Mouse (Mus musculus): Measurements from ENCODE around the gene Bsn.
A peak's percentile ranks its signal among the peaks of the same experiment; 100 is the strongest.

Gene Bsn

GRCm38 (mm10) chr9:108055661-108056237 is 134.4 kb downstream of the Bsn start:
- DNase-seq (ENCODE audit: low spot score in 2 of 2) = no peak

DNA sequence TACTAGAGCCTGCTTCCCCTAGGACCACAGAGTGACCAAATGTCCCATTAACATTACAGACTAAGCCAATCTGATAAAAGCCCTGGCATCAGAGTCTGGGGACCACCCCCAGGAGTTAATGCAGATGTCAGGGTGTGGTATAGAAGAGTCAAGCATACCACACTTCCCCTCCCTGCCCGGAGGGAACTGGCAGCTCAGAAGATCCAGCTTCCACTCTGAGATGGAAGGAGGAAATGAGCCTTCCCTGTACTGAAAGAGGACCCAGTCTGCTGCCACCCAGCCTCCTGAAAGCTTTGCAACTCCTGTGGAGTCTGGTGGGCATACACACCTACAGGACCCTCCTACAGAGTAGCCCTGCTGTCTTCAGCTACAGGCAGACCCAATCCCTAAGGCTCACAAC is 135.1 kb downstream of the Bsn start:
- DNase-seq (ENCODE audit: low spot score in 2 of 2) = no peak

DNA sequence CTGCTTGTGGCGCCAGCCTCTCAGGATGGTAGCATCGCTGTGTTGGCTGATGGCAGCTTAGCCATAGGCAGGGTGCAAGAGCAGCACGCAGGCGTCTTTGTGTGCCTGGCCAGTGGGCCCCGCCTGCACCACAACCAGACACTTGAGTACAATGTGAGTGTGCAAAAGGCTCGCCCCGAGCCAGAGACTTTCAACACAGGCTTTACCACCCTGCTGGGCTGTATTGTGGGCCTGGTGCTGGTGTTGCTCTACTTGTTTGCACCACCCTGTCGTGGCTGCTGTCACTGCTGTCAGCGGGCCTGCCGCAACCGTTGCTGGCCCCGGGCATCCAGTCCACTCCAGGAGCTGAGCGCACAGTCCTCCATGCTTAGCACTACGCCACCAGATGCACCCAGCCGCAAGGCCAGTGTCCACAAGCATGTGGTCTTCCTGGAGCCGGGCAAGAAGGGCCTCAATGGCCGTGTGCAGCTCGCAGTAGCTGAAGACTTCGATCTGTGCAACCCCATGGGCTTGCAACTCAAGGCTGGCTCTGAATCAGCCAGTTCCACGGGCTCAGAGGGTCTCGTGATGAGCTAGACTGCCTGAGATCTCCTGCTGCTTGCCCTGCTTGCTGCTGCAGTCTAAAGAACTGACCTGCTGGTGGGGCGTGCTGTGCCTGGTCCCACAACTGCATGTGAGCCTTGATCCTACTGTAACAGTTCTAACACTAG is 135.7 kb downstream of the Bsn start:
- no peak for DNase-seq (ENCODE audit: low spot score in 2 of 2)

GRCm38 (mm10) chr9:108053665-108054225 is 136.4 kb downstream of the Bsn start:
- DNase-seq (ENCODE audit: low spot score in 2 of 2) = peak in 1 of 2 experiments; percentile 3

- DNase-seq (ENCODE audit: low spot score in 2 of 2) = peak; percentile 93 to 97
Measured at GRCm38 (mm10) chr9:108052885-108053664, 137.1 kb downstream of the Bsn start, which contains the start of gene Amigo3. Amigo3 (plus strand) TSS chr9:108053159.

- DNase-seq (ENCODE audit: low spot score in 2 of 2) = no peak
Measured at GRCm38 (mm10) chr9:108052411-108052810, 137.8 kb downstream of the Bsn start.

DNA sequence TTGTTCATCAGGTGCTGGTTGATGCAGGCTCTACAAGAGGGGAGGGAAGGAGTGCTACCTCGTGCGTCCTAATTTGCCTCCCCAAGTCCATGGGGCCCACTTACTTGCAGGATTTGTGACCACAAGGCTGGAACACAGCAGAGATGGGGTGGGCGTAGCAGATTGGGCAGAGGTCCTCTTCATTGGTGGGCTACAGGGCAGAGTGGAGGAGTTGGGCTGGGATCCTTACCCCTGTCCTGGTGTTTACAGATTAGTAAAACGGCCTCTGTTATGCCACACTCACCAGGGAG is 138.3 kb downstream of the Bsn start:
- no peak for DNase-seq (ENCODE audit: low spot score in 2 of 2)

DNA sequence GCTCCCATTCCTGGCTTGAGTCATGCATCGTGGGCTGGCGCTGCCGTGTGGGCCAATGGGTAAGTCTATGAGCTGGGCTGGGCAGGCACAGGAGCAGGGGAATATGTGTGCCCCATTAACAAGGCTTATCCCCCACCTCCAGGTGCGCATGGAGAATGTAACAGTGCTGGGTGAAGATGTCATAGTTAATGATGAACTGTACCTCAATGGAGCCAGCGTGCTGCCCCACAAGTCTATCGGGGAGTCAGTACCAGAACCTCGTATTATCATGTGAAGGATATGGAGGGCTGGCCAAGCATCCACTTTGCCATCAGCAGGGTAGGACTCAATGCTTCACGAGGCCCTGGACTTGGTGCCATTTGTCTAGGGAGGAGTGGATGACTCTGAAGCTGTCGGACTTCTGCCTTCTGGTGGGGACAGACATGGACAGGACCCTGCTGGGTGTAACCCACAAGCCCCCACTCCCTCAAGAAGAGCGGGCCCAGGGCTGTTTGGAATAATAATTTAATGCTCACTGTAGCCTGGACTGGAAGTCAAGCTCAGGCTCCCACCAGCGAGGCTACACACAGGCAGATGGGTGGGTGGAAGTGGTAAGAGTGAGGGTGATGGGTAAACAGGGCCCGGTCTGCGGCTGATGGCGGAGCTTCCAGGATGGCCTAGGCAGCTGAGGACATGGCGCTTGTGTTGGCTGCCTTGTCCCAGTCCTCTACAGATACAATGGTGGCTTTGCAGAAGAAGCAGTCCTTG is 138.8 kb downstream of the Bsn start:
- DNase-seq (ENCODE audit: low spot score in 2 of 2) = peak in 1 of 2 experiments; percentile 4

GRCm38 (mm10) chr9:108049561-108050251 is 140.5 kb downstream of the Bsn start:
- no peak for DNase-seq (ENCODE audit: low spot score in 2 of 2)

DNA sequence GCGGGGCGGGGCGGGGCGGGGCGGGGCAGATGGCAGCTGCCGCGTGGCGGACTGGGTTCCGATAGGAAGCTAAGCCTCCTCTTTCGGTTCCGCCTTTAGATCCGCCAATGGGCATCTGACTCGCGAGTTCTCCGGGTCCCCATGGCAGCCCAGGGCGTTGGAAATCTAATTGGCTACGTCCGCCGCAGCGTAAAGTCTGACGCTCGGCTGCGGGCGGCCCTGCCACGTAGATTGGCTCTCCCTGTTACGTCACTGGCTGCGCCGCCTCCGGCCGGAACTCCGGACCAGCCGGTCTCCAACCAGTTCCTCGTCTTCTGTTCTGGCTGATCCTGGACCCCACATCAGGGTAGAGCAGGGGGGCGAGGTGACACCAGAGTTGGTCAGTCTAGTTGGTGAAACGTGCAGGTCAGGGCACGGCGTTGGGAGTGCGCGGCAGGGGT is 141.1 kb downstream of the Bsn start, which contains the start of gene Gmppb:
Gene Gmppb, plus strand, starts transcription at position 227 of the 440 bp plus-strand sequence.
- peak; percentile 91 to 95 for DNase-seq (ENCODE audit: low spot score in 2 of 2)

DNA sequence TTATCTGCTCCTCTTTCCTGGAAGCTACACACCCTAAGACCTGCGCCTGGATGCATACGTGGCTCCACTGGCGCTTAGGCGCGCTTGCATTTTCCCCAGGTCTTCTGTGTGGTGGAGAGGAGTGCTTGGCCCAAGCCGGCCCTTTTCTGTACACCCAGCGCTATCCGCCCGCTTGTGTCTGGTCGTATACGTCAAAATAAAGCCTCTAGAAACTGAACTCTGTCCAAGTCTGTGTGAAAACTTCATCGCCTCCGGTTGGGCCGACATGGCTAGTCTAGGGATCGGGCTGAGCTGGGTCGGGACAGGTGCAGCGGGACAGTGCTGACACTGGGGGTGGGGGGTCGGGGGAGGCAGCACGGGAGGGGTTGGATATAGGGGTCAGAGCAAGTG is 141.6 kb downstream of the Bsn start:
- DNase-seq (ENCODE audit: low spot score in 2 of 2) = no peak

DNA sequence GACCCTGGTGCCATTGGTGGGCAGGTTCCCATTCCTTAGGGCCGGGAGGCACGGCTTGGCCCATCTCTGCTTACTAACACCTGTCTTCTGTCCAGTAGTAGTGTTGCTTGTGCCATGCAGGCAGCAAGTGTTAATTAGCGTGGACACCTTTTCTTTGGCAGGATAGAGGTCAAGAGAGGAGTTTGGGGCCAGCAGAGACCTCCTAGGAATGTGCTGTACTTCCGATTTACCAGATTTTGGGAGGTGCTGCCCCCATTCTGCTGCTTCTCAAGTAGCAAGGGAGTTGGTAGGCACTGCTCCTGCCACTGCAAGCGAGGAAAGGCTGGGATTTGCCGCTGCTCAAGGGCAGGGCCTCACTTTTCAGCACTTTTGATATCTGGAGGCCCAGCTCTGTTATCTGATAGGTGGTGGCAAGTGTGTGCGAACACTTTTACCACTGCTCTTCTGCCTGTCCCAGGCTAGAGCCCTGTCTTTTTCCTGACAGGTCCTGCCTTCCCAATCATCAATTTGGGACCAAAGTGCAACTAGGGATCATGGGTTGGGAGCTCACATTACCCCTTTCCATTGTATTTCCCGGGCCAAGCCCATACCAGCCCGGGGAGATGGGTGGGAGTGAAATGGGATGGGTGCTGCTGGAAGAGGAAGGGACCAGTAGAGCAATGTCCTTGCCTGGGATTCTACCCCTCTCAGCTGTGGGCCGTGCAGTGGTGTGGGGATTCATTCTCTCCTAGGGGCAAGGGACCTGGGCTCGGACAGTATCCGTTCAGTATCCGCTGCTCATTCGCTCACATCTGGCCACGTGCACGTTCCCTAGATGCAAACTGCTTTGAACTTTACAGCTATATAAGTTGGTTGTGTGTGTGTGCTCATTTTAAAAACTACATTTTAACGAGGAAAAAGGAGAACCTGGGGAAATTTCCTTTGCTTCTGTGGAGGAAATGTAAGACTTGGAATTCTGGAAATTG is 142.3 kb downstream of the Bsn start:
- no peak for DNase-seq (ENCODE audit: low spot score in 2 of 2)

DNA sequence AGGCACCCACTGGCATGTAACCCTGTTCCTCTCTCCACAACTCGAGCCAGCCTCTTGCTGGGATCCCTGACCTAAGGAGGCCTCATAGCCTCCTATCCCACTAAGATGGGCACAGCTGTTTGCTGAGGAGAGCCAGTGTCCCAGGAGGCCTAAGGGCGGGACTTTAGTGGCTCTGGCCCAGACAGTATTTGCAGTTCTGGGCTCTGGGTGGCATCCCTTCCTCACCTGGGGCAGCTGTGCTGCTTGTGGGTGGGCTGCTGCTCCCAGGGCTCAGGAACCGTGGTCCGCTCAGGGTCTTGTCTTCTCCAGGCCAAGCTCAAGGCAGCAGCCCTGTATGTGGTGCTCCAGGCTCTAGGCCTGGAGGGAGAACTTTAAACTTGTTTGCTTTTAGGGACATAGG is 143.6 kb downstream of the Bsn start:
- no peak for DNase-seq (ENCODE audit: low spot score in 2 of 2)
